Mouse (Mus musculus) CH12.LX (cell line): ENCODE results near the gene Angptl7. TPM values are rescaled to one million over a fixed set of nuclear protein-coding genes. Genes with fewer than 3 reads are reported as not detected.

Experiments used
- DNase-seq: peaks from one replicate; pipeline ENCODE4 v3.0.0-alpha.2; 2013; ENCODE audit errors: extremely low read depth
- H3K27ac ChIP-seq: 2 replicates; pipeline ENCODE4 v1.5.1; 2012; ENCODE audit warnings: low read depth, mild to moderate bottlenecking, control low read depth, moderate library complexity; ENCODE audit not compliant: insufficient read depth
- H3K27me3 ChIP-seq: replicated peaks from 2 replicates; pipeline ENCODE3; 2012; ENCODE audit warnings: inconsistent platforms
- H3K36me3 ChIP-seq, 2 experiments: replicated peaks in 1 of 2; 2 replicates each; pipeline versions ENCODE3 to v1.6.1; 2012; ENCODE audit warnings: inconsistent platforms in 1 of 2, low read length in 1 of 2, mild to moderate bottlenecking in 1 of 2, mixed read lengths in 1 of 2, moderate library complexity in 1 of 2; ENCODE audit not compliant: control insufficient read depth in 1 of 2, insufficient read depth in 1 of 2
- H3K4me1 ChIP-seq, 2 experiments: 2 replicates each; pipeline ENCODE4 v1.6.1; 2012; ENCODE audit warnings: inconsistent platforms in 1 of 2, moderate library complexity in 1 of 2; ENCODE audit not compliant: insufficient read depth in 2 of 2, control insufficient read depth in 1 of 2
- H3K4me2 ChIP-seq: 2 replicates; pipeline ENCODE4 v1.6.1; 2012; ENCODE audit warnings: low read depth, mild to moderate bottlenecking, control low read depth; ENCODE audit not compliant: poor library complexity, insufficient read depth, severe bottlenecking
- H3K4me3 ChIP-seq, 3 experiments: fragments of 150-350 bp in 1 of 3; sonication (generic) in 1 of 3; replicated peaks in 1 of 3; 2 replicates each; pipeline versions ENCODE3 to v1.5.1; 2011 to 2012; ENCODE audit warnings: low read depth in 2 of 3, low read length in 2 of 3, mild to moderate bottlenecking in 2 of 3, moderate library complexity in 2 of 3, control low read depth in 1 of 3, improper control_type of control experiment in 1 of 3, inconsistent platforms in 1 of 3, mixed read lengths in 1 of 3; ENCODE audit not compliant: poor library complexity in 1 of 3
- H3K79me2 ChIP-seq: replicated peaks from 2 replicates; pipeline ENCODE4 v1.6.1; 2012; ENCODE audit warnings: mild to moderate bottlenecking, moderate library complexity; ENCODE audit not compliant: control insufficient read depth, poor library complexity, insufficient read depth, severe bottlenecking; ENCODE audit errors: extremely low read depth
- H3K9ac ChIP-seq: 2 replicates; pipeline ENCODE4 v1.6.1; 2012; ENCODE audit warnings: low read depth, mild to moderate bottlenecking, control low read depth, moderate library complexity; ENCODE audit not compliant: insufficient read depth
- H3K9me3 ChIP-seq: replicated peaks from 2 replicates; pipeline ENCODE3; 2012; ENCODE audit warnings: low read length, inconsistent platforms, mixed read lengths
- BHLHE40 ChIP-seq: IDR thresholded peaks from 2 replicates; pipeline ENCODE4 v1.6.1; 2011; ENCODE audit warnings: mild to moderate bottlenecking, low read depth, low read length, improper control_type of control experiment
- CHD1 ChIP-seq: IDR thresholded peaks from 2 replicates; pipeline ENCODE4 v1.6.1; 2012; ENCODE audit warnings: low read depth, low read length, improper control_type of control experiment, inconsistent platforms
- CTCF ChIP-seq, 2 experiments: IDR thresholded peaks in 1 of 2; conservative IDR thresholded peaks in 1 of 2; 2 replicates each; pipeline ENCODE4 v1.5.1; 2011 to 2012; ENCODE audit warnings: low read depth in 2 of 2, low read length in 2 of 2, improper control_type of control experiment in 1 of 2, inconsistent platforms in 1 of 2, mild to moderate bottlenecking in 1 of 2, moderate library complexity in 1 of 2
- E2F4 ChIP-seq: IDR thresholded peaks from 2 replicates; pipeline ENCODE4 v1.6.1; 2011; ENCODE audit warnings: low read depth, low read length, improper control_type of control experiment; ENCODE audit not compliant: insufficient replicate concordance
- ETS1 ChIP-seq: conservative IDR thresholded peaks from 2 replicates; pipeline ENCODE4 v1.6.1; 2012; ENCODE audit warnings: low read depth, mild to moderate bottlenecking, inconsistent platforms, low read length, improper control_type of control experiment, moderate library complexity
- HCFC1 ChIP-seq: IDR thresholded peaks from 2 replicates; pipeline ENCODE4 v1.6.1; 2012; ENCODE audit warnings: low read depth, mild to moderate bottlenecking, inconsistent platforms, low read length, improper control_type of control experiment
- IRF4 ChIP-seq: IDR thresholded peaks from 2 replicates; pipeline ENCODE4 v1.6.1; 2014; ENCODE audit warnings: low read depth, mild to moderate bottlenecking, inconsistent platforms, low read length, improper control_type of control experiment
- JUND ChIP-seq: conservative IDR thresholded peaks from 2 replicates; pipeline ENCODE4 v1.6.1; 2011; ENCODE audit warnings: low read depth, low read length, improper control_type of control experiment
- MAX ChIP-seq: IDR thresholded peaks from 2 replicates; pipeline ENCODE4 v1.6.1; 2011; ENCODE audit warnings: low read length, improper control_type of control experiment
- MAZ ChIP-seq: IDR thresholded peaks from 2 replicates; pipeline ENCODE4 v1.6.1; 2012; ENCODE audit warnings: low read depth, mild to moderate bottlenecking, inconsistent platforms, low read length, improper control_type of control experiment, moderate library complexity
- MEF2A ChIP-seq: IDR thresholded peaks from 2 replicates; pipeline ENCODE4 v1.6.1; 2014; ENCODE audit warnings: low read depth, mild to moderate bottlenecking, inconsistent platforms, low read length, improper control_type of control experiment, borderline replicate concordance
- NRF1 ChIP-seq: IDR thresholded peaks from 2 replicates; pipeline ENCODE4 v1.6.1; 2014; ENCODE audit warnings: low read depth, mild to moderate bottlenecking, inconsistent platforms, low read length, improper control_type of control experiment, moderate library complexity
- PAX5 ChIP-seq: IDR thresholded peaks from 2 replicates; pipeline ENCODE4 v1.6.1; 2012; ENCODE audit warnings: low read length, inconsistent platforms, mixed read lengths
- POLR2A ChIP-seq: IDR thresholded peaks from 2 replicates; pipeline ENCODE4 v1.6.1; 2011; ENCODE audit warnings: low read depth, mild to moderate bottlenecking, improper control_type of control experiment, low read length
- POLR2AphosphoS2 ChIP-seq: IDR thresholded peaks from 2 replicates; pipeline ENCODE4 v1.6.1; 2011; ENCODE audit warnings: low read depth, low read length, improper control_type of control experiment
- RAD21 ChIP-seq: IDR thresholded peaks from 2 replicates; pipeline ENCODE4 v1.6.1; 2011; ENCODE audit warnings: low read depth, mild to moderate bottlenecking, low read length, improper control_type of control experiment, moderate library complexity
- RCOR1 ChIP-seq: conservative IDR thresholded peaks from 2 replicates; pipeline ENCODE4 v1.6.1; 2012; ENCODE audit warnings: low read depth, mild to moderate bottlenecking, inconsistent platforms, low read length, improper control_type of control experiment
- SIN3A ChIP-seq: IDR thresholded peaks from 2 replicates; pipeline ENCODE4 v1.6.1; 2012; ENCODE audit warnings: low read length, improper control_type of control experiment, inconsistent platforms
- SMC3 ChIP-seq: IDR thresholded peaks from 2 replicates; pipeline ENCODE4 v1.6.1; 2011; ENCODE audit warnings: low read depth, low read length, improper control_type of control experiment
- TBP ChIP-seq: conservative IDR thresholded peaks from 2 replicates; pipeline ENCODE4 v1.6.1; 2011; ENCODE audit warnings: low read depth, low read length, improper control_type of control experiment
- ZKSCAN1 ChIP-seq: IDR thresholded peaks from 2 replicates; pipeline ENCODE4 v1.6.1; 2012; ENCODE audit warnings: low read depth, inconsistent platforms, low read length, improper control_type of control experiment, borderline replicate concordance
- ZNF384 ChIP-seq: IDR thresholded peaks from 2 replicates; pipeline ENCODE4 v1.6.1; 2012; ENCODE audit warnings: low read depth, low read length, improper control_type of control experiment, inconsistent platforms
- dilution Hi-C: fragments of 300-500 bp; cut with MboI; formaldehyde crosslinking; loops from 2 replicates; pipeline ENCODE4 v1.14.3; 2020; ENCODE audit warnings: low sequenced_read_pairs; ENCODE audit not compliant: extremely low pct_unique_long_range_greater_than_20kb, extremely low pct_ligation_motif_present
- in situ Hi-C: fragments of 300-500 bp; cut with MboI; formaldehyde crosslinking; loops from 3 replicates; pipeline ENCODE4 v1.14.3; 2019; ENCODE audit warnings: low sequenced_read_pairs, low pct_ligation_motif_present, low pct_unique_long_range_greater_than_20kb, mixed read lengths
- polyA plus RNA-seq: library from polyadenylated mRNA; unstranded; fragments of >175 nt; gene quantifications from 2 replicates; pipeline ENCODE4 v1.2.1, GENCODE M21; 2012; ENCODE audit warnings: low read depth; ENCODE audit not compliant: insufficient read length
- total RNA-seq, 2 experiments: library from RNA; depleted of rRNA; stranded (reverse); fragments of 300-350 nt in 1 of 2; fragments of >200 nt in 1 of 2; gene quantifications; 2 replicates each; pipeline ENCODE4 v1.2.3; 2012 to 2014

The Angptl7 gene
- total and polyA plus RNA-seq, 3 experiments: 0.14 TPM; not detected in 2

DNA sequence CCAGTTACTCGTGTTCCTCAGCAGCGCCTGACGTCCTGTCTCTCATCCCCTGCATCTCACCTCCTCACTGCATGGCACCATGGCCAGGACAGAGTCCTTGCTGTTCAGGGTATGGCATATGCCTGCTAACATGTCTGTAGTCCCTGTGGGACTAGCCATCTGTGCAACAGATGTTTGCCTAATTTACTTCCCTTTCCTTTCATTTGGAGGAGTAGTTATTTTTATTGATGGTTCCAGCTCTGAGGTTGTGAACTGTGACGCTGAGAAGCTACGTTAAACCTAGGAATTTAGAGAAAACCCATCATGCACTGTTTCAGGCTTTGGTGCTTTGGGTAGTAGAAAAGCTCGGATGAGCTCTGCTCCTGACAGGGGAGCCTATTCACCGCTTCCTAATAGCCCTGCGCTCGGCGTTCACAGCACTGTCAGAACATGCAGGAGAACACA is 28.9 kb downstream of the Angptl7 start:
- in situ Hi-C loops: no loop called here
- Histone ChIP-seq H3K4me1 (0 out of 4 replicates have a peak, but pooled peaks cover 0 to 3% of the 10 kb centered on the region in 2 experiments), H3K9ac (no peak overlapping the region), H3K36me3 (peaks cover 69 to 92% of the 10 kb centered on the region in 2 experiments), H3K4me3 (no peak overlapping the region), H3K27me3 (no peaks in the 10 kb centered on the region), H3K9me3 (no peaks in the 10 kb centered on the region), H3K79me2 (no peaks in the 10 kb centered on the region), H3K4me2 (no peak overlapping the region), H3K27ac (no peak overlapping the region)
- dilution Hi-C loops: no loop called here
- no peak for DNase-seq
- no peak for TF ChIP-seq ETS1
- no peak for TF ChIP-seq PAX5
- no peak for TF ChIP-seq SIN3A
- TF ChIP-seq IRF4: no peak
- no peak for TF ChIP-seq MAZ
- no peak for TF ChIP-seq E2F4
- no peak for TF ChIP-seq BHLHE40
- no peak for TF ChIP-seq JUND
- TF ChIP-seq CHD1: no peak
- TF ChIP-seq MAX: no peak
- no peak for TF ChIP-seq RCOR1
- no peak for TF ChIP-seq POLR2A
- no peak for TF ChIP-seq ZKSCAN1
- TF ChIP-seq RAD21: no peak
- TF ChIP-seq POLR2AphosphoS2: no peak
- no peak for TF ChIP-seq HCFC1
- TF ChIP-seq ZNF384: no peak
- no peak for TF ChIP-seq SMC3

DNA sequence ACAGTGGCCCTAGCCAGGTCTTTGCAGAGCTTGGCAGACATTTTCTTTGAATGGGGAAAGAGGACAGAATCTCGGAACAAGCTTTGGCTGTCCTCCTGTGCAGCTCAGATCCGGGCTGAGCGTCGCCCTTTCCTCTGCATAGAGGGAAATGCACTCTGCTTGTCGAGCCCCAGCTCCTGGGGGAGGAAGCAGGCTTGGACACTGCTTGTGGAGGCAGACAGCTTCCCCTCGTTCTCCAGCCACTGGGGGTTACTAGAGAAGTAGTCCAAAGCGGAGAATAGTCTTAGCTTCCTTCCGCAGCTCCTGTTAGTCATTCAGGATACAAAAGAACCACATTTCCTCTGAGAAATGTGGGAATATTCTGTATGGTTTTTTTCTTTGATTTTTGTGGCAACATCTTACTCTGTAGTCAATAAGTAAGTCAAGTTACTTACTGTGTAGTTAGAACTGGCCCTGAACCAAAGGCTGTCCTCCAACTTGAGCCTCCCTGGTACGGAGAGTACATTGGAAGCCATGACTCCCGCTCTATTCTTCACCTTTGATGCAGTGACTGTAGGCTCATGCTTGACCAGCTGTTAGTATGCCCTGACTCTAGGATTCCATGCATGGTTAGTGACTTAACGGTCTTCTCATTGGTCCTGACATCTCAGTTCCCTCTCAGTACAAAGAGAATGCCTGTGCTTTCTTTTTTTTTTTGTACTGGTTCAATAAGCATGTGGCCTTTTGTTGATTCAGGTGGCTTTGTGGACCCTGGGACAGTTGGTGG is 30.6 kb downstream of the Angptl7 start:
- H3K4me3 ChIP-seq: no peak overlapping the region
- in situ Hi-C loops (no loop called here), dilution Hi-C loops (no loop called here)
- TF ChIP-seq BHLHE40: no peak
- no peak for TF ChIP-seq POLR2AphosphoS2
- TF ChIP-seq CTCF (conservative IDR thresholded peaks at IDR 0.05 in 1 of 2, IDR thresholded peaks at IDR 0.05 in 1 of 2; ENCODE audit: low read depth in 2 of 2, low read length in 2 of 2): no peak
- TF ChIP-seq TBP: no peak
- no peak for TF ChIP-seq NRF1
- TF ChIP-seq RCOR1: no peak
- TF ChIP-seq IRF4: no peak
- TF ChIP-seq CHD1: no peak
- TF ChIP-seq MEF2A: no peak
- 0 out of 4 replicates have a peak, but pooled peaks cover 0 to 3% of the 10 kb centered on the region in 2 experiments for H3K4me1 ChIP-seq
- H3K4me2 ChIP-seq: no peak overlapping the region
- DNase-seq: no peak
- no peaks in the 10 kb centered on the region for H3K27me3 ChIP-seq
- H3K36me3 ChIP-seq: peaks cover 69 to 90% of the 10 kb centered on the region in 2 experiments
- H3K9ac ChIP-seq: no peak overlapping the region
- H3K27ac ChIP-seq: no peak overlapping the region
- H3K9me3 ChIP-seq: no peaks in the 10 kb centered on the region
- H3K79me2 ChIP-seq: no peaks in the 10 kb centered on the region
